Mouse (Mus musculus): ENCODE data around the gene Zfp287.
"Not testable (repeated sequence)": the region's sequence is repeated elsewhere in the genome, so short reads cannot be mapped to it uniquely, and the experiment has no call there.

The Zfp287 gene

DNA sequence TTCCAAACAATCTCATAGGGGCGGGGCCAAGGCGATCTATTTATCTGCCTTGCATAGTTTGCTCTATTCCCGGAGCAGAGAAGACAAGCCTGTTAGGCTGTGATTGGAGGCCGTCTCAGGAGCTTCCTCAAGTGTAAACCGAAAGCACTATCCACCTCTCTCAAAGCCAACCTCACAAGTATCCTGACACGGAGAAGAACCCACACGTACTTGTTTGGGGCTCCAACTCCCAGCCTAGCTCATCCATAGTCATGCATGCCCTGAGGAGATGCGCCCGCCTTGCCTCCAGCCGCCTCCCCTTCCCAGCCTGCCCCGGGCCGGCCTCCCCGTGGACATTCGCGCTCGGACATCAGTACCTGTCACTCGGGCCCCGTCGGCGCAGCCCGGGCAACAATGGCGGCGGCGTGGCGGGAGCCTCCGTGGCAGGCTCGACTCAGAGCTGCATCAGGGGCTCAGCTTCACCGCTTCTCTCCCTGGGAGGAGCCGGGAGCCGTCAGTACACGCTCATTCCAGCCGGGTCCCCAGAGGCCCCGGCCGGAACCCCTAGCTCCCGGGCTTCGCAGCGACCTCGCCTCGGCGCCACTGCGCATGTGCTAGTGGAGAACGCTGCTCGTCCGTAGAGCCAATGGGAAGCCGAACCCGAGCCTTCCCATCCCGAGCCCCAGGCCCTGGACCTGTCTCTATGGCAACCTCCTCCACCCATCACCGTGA is at the start of gene Zfp287:
Gene Zfp287, minus strand, starts transcription at position 595 of the 711 bp plus-strand sequence.
- peak; percentile 99 for ATAC-seq (ENCODE audit: low TSS enrichment)

DNA sequence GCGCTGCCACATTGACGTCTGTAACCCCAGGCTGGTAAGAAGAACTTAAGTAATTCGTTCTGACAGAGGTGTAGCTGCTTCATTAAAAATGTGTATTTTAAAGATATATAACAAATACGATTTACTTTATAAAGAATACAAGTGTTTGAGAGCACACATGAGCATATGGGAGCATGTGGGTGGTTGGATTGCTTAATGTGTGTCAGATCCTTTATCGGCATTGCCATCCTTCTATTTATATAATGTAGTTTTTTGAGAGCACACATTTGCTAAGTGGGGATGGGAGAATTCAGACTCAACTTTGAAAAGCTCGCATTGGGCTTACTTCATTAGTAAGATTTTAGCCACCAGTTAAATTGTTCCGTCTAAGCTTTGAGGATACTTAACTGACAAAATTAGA is 44.8 kb upstream of the Zfp287 start:
- peak; percentile 91 for ATAC-seq (ENCODE audit: low TSS enrichment)

DNA sequence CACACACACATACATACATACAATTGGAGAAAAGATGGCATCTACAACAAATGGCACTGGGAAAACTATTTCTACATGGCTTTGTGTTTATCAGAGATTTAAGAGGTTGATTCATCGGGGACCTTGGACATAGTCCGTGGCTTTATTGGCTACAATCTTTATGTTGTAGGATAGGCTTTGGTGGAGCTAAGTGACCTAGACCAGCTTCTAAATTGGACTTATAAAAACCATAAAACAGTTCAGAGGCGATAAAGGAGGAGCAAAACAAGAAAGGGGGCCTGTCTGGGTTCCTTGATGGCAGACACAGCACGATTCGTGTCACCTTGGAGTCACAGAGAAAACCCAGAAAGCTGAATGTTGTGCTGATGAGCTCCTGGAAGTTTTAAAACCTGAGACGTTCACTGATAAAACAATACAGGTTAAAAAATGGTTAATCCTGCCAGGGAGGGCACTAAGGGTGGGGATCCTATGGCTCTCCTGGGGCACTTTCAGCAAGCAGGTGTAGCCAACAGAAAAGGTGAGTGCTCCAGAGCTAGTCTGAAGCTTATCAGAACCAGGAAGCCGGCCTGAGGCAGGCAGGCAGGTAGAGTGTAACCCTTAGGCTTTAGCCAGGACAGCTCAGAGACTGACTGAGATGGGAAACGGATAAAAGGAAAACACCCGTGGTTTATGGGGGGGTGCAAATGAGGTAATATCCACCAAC is 29.2 kb upstream of the Zfp287 start:
- ATAC-seq (ENCODE audit: low TSS enrichment) = no peak

DNA sequence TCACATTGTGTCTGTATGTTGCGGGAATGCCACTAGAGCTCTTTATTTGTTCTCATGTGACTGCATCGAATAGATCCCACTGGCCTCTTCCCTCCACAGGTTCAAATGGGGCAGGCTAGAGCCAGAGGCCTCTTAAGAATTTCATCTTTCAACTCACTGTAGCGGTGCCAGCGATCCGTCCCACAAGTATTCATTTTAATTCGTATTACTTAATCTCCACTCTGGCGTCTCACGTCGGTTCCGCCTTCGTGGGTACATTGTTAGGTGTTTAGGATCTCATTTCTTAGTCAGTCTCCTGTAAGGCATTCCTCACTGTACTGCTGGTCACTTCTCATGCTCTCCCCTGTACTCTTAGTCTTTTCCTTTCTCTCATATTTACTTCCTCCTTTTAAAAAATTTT is 26.8 kb upstream of the Zfp287 start:
- ATAC-seq (ENCODE audit: low TSS enrichment) = no peak

DNA sequence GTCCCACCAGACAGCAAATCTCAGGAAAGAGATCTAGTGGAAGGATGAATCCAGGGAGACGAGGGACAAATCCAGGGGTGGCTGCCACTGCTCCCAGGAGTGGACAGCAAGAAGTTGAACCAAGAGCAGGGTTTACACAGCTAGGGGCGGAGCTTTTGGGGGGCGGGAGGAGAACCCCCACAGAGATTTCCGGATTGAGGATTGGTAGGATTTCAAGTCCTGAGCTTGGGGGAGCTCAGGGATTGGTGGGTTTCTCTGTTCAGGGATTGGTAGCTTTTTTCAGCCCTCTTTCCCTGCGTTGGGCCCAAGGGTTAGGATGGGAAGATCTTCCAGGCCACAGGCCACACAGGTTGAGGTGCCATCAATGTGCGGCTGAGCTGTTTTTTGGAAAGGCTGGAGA is 26.2 kb upstream of the Zfp287 start:
- no peak for ATAC-seq (ENCODE audit: low TSS enrichment)

DNA sequence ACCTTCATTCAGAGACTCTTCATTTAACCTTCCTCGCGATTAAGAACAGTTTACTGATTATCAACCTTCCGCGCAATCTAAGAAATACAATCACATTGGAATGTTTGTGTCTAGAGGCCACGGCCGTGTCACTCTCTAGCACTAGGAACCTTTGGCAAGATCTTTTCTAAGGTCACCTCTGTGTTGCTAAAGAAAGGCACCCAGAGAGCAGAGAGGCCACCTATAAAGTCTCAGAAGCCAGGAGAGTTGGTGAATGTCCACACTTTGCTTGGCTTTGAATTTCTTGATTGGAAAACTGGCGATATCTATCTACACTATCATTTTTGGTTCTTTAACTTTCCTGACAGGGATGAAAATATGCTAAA is 25.4 kb upstream of the Zfp287 start:
- peak; percentile 14; the same call in 1 of the 2 replicates for ATAC-seq (ENCODE audit: low TSS enrichment)

DNA sequence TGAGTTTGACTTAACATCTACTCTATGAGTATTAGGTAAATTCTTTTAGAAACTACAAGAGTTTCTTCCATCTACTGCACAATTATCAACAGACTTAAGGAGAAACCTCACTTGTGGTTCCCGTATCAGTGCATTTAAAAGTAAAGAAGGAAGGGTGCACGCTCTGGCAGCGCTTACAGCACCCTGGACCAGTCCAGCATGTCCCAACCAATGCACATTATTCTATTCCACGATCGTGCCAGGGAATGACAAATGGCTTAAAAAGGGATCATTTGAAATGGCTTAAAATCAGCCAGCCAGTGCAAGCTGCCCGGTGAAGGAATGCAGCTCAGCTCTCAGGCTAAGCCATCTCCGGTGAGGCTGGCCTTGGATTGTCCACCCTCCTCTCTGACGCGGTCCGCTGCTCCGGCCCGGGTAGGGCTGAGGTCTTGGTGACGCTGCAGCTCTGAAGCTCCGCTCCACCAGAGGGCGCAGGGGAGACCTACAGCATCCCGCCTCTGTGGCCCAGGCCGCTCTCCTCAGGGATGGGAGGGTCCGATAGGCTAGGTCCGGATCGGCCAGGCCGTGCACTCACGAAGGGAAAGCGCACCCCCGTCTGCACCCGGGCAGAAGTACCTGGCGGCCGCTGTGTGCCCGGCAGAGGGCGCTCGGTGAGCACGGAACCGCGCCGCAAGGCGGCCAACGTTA is 24.9 kb upstream of the Zfp287 start:
- ATAC-seq (ENCODE audit: low TSS enrichment) = peak; percentile 96

DNA sequence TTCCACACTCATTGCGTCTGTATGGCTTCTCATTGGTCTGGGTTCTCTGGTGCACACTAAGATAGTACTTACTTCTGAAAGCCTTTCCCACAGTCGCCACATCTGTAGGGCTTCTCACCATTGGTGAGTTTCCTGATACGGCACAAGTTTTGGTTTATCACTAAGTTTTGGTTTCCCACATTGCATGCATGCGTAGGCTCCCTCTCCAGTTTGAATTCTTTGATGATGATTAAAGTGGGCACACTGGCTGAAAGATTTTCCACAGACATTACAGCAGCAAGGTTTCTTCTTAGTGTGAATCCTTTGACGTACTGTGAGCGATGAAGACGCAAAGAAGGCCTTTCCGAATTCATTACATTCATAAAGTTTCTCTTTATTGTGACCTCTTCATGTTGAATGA is 21.1 kb upstream of the Zfp287 start, which contains the start of gene Gm10428:
Gene Gm10428, plus strand, starts transcription at position 321 of the 400 bp plus-strand sequence.
- ATAC-seq (ENCODE audit: low TSS enrichment) = no peak

DNA sequence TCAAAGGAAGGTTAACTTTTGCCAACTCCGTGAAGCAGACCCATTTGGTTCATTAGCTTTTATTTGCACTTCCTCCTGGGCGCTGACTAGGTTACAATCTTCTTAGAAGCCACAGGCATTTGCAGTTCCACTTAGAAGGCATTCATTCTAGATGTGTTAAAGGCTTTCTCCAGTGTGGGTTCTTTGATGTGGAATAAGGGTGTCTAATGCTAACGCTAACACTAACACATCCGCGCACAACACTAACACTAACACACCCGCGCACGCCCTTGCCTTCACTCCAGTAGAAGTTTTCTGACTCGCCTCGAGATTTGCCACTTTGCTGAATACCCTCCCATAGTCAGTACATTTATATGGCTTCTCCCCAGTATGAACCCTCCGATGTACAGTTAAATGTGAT is 20.5 kb upstream of the Zfp287 start:
- ATAC-seq (ENCODE audit: low TSS enrichment) = no peak

DNA sequence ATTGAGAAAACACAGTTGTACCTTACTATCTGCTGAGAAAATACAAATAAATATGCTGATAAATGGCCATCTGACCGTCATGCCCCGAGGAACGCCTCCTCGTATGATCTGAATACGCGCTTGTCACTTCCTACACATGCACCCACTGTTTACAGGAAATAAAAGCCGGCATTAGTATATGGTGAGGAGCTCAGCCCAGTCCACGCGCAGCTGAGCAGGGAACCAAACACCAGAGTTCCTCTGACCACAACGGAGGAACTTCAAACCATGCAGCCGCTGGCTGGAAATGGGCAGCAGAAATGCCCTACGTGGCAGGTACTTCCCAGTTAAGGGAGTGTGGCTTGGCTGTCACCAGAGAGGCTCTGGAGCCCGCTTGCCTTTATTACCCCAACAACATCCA is 17.7 kb upstream of the Zfp287 start:
- not testable (repeated sequence) for ATAC-seq (ENCODE audit: low TSS enrichment)

DNA sequence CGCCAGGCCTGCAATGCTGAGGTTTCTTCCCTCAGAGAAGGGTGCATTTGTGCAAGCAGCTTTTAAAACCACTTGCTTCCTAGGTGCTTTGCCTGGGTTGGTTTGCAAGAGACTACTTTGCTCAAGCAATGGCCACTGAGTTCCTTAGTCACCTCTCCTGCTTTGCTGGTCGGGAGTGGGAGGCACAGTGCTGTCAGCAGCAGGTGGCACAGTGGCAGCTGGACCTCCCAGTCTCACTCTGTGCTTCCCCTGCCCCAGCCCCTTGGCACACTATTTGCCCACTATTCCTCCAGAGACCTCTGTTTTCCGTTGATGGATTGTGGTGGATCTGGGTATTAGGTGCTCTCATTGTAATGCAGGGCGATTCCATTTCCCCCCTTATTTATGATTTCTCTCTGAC is 16.4 kb upstream of the Zfp287 start:
- ATAC-seq (ENCODE audit: low TSS enrichment) = no peak

DNA sequence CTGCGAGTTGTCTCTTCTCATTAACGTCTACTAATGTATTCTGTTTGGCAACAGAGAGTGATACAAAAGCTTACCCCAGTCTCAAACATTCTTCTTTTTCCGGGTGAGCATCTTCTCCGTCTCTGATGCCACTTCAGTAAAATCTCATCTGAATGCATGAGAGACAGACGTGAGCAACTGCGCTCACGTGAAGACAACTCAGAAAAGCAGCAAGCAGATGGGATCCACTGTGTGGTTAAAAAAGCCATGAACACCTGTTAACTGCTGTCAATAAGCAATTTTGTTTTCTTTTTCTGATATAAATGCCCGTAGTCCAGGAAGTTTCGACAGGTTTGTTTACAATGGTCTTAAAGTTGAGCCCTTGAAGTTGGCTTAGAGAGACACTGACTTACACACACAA is 15.5 kb upstream of the Zfp287 start:
- ATAC-seq (ENCODE audit: low TSS enrichment) = no peak

DNA sequence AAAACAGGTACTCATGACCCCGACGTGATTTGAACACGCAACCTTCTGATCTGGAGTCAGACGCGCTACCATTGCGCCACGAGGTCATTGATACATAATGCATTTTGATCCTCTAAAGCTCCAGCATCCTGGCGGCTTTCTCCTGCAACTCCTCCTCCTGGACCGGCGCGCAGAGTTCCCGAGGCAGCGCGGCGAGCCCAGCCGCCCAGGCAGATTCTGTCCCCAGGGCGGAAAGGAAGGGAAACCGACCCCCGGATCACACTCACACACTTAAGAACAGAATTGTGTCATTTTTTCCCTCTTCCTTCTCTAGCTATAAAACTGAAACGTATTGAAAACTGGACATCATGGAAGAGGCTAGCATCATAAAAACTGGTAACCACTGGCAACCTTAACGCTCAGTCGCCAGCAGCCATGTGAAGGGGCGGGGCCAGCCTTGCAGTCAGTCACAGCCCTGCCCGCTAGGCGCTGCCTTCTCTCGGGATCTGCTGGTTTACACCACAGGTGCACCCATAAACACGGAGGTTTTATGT is 14.4 kb upstream of the Zfp287 start:
- peak; percentile 95 for ATAC-seq (ENCODE audit: low TSS enrichment)

DNA sequence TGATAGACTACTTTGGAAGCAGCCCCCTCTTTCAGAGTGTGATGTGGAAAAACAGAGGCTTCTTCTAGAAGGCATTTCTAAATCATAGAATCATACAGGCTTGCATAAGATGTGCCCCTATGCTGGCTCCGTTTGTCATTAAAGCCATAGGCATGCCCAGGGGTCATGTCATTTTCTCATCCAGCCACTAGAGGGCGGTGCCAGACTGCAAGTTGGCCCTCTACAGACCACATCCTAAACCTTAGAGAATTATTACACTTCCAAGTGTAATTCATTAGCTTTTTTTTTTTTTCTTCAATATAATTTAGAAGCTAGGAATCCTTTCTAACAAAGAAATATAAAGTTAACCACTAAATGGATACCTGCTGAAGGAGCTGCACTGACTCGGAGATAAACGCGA is 12.4 kb upstream of the Zfp287 start:
- ATAC-seq (ENCODE audit: low TSS enrichment) = peak; percentile 60; the same call in 1 of the 2 replicates

DNA sequence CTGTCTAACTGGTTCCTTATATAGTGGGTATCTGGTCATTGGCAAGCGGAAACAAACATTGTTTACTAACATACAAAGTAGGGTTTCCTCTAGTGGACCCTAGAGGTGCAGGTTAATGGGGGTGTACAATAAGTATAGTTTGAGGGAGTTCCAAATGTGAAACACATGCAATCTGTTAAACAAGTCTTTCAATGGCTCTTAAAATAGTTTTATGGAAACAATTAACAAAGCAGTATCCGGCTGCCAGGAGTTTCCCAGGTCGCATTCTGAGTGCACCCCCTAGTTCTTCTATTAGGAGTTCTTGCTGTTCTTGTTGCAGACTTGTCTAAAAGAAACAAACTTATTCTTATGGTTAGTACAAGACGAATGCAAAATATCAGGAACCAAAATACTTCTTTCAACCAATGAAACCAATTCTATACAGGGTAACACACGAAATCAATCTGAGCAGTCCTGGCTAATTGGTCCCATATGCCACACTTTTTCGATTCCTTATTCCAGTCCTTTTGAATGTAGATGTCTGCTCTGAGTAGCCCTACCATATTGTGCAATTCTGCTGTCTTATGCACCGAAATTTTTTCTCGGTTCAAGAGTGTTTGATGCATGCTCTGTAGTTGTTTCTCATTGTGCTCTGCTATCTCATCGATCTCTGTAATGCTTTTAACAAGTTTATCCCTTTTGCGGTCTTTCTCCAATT is 10.7 kb upstream of the Zfp287 start:
- ATAC-seq (ENCODE audit: low TSS enrichment) = no peak

DNA sequence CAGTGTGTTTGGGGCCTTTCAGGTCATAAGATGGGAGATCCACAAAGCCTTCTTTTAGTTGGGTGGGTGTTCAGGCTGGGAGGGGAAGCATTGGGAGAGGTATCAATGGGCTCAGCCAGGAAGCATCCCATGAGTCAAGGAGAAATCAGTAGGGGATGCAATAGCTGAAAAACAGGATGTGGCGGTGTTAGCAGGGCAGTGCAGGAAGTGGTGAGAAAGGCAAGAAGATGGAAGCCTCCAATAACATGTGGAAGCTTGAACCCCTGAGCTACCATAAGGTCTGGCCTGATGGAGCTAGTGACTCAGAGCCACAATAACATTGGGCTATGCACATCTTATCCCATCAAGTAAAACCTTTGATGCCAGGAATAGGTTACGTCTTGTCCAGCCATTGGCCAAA is 9.5 kb upstream of the Zfp287 start:
- no peak for ATAC-seq (ENCODE audit: low TSS enrichment)

DNA sequence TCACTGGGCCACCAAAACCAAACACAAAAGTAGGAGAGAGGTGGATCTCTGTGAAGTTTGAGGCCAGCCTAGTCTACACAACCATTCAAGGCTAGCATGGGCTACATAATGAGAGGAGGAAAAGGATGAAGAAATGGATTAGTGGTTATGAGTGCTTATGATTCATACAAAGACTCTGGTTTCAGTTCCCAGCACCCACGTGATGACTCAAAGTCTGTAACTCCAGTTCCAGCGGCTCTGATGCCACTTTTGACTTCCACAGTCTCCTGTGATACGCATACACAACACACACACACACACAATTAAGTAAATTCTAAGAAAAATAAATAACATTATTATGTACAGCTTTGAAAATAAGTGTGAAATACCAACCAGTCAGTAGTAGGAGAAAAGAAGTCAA is 960 bp upstream of the Zfp287 start:
- ATAC-seq (ENCODE audit: low TSS enrichment) = no peak

DNA sequence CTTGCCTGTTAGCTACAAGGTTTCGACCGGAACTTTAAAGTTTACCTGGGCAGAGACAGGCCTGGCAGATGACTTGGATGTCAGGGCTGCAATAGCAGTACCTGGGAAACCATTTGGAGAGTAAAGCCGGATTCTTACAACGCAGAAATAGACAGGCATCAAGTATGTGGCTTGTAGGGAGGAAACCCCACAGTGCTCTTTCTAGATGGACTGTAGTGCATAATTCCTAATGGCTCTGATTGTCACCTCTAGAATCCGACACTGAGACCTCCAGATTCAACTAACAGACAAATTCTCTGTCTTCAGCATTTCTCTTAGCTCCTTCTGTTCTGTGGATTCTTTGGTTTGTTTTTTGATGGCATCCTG is 300 bp upstream of the Zfp287 start:
- peak; percentile 54 for ATAC-seq (ENCODE audit: low TSS enrichment)

DNA sequence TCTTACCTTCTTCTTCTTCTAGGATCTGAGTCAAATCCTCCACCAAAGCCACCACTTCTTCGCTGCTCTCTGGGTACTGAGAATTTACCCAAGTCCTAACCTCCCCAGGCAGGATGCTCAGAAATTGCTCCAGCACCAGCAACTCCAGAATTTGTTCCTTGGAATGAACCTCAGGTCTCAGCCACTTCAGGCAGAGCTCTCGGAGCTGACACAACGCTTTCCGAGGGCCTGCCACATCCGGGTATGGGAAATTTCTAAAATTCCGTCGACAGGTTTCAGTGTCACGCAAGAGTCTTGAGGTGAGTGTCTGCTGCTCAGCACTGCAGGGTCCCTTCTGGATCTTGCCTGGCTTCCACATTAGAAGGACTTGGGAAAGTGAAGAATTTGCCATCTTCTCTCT is 3.4 kb downstream of the Zfp287 start:
- no peak for ATAC-seq (ENCODE audit: low TSS enrichment)

DNA sequence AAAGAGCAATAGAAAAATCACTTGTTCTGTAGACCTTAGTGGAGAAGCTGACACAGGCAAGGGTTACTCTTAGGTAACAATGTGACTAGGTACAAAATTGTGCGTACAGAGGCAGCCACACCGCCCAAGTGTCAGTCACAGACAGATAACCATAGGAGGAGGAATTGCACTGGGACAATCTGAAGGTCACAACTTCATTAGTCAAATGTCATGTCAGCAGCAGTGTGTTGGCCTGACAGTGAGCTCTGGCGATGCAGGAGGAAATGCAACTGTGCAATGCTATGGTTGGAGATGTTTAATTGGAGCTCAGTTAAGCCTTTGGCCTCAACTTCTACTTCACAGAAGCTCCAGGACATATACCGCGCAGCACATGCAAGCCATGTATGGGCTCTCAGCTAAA is 21.0 kb downstream of the Zfp287 start:
- ATAC-seq (ENCODE audit: low TSS enrichment) = no peak

DNA sequence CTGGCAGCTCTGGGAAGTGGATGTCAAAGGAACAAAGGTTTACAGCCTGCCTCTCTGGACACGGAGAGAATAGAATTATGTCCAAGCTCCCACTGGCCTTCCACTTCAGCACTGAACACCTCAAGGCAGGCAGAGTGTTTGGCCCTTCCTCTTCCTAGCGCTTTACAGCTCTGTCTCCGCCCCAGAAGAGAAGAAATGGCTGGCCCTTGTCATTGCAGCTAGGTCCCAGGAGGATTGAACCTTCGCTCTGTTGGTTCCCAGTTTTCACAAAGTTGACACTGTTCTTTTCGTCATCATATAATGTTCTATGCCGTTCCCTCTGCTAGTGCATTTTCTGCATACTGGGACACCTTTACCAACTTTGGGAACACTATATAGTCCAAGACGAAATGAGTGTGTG is 23.5 kb downstream of the Zfp287 start:
- no peak for ATAC-seq (ENCODE audit: low TSS enrichment)

DNA sequence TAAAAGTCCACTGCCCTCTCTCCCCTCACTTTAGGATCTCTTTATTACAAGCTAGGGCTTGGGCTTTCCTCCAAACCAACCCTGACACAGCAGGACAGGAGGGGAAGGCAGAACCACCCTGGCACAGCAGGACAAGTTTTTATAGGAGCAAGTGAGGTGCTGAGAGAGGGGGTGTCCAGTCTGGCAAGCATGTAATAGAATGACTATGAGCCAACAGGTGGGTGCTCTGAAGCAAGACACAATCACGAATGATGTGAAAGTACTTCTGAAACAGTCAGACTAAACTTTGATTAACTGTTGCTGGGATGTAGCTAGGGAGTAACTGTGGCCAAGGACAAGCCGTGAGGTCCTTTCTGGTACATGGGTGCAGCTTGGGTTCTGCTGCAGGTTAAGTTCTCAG is 25.6 kb downstream of the Zfp287 start:
- no peak for ATAC-seq (ENCODE audit: low TSS enrichment)

All from frontal cortex, adult (tissue).